Comparison of ENCODE assay signal across 22 mouse cellular contexts in genomic region chr15:96124397-96124796, GRCm38 (mm10).
"Had no signal": no experiment of that assay in that cellular context is flagged by ENCODE, and none has a peak within 500 bp of the region (broad histone marks: within the 10 kb centered on the region; RNA-seq: fewer than 3 reads in every experiment).

No protein-coding gene starts in this region.

- H3K4me3 ChIP-seq: kidney, embryonic 15.5 days; limb, embryonic 12.5 days; limb, embryonic 15.5 days; midbrain, embryonic 13.5 days; stomach, embryonic 15.5 days had no signal

- H3K36me3 ChIP-seq: kidney, embryonic 15.5 days; limb, embryonic 12.5 days; limb, embryonic 15.5 days; midbrain, embryonic 13.5 days; stomach, embryonic 15.5 days had no signal

- H3K4me2 ChIP-seq: kidney, embryonic 15.5 days; limb, embryonic 12.5 days; limb, embryonic 15.5 days; liver, embryonic 11.5 days; lung, embryonic 14.5 days; midbrain, embryonic 13.5 days; stomach, embryonic 15.5 days had no signal

- H3K9me3 ChIP-seq: kidney, embryonic 15.5 days; limb, embryonic 15.5 days; midbrain, embryonic 13.5 days; stomach, embryonic 15.5 days had no signal

- H3K27me3 ChIP-seq: kidney, embryonic 15.5 days; limb, embryonic 12.5 days; limb, embryonic 15.5 days; midbrain, embryonic 13.5 days; stomach, embryonic 15.5 days had no signal

- ATAC-seq: liver, postnatal 0 days; lung, postnatal 0 days had no signal

- H3K9ac ChIP-seq: kidney, embryonic 15.5 days; limb, embryonic 12.5 days; limb, embryonic 15.5 days; liver, embryonic 14.5 days; liver, postnatal 0 days; lung, embryonic 14.5 days; midbrain, embryonic 13.5 days; stomach, embryonic 15.5 days had no signal

- H3K27ac ChIP-seq: kidney, embryonic 15.5 days; limb, embryonic 12.5 days; limb, embryonic 15.5 days; liver, embryonic 14.5 days; macrophage; midbrain, embryonic 13.5 days; stomach, embryonic 15.5 days had no signal

- DNase-seq: kidney, adult 2 months; kidney, postnatal 10 days; kidney, postnatal 36 days; layer of hippocampus, postnatal 36 days; left cerebral cortex, postnatal 4 days; liver, postnatal 0 days; lung, embryonic 14.5 days; retina, postnatal 1 day; right cerebral cortex, postnatal 25 days; spleen, adult 18-20 months; thymus, adult 2 months; thymus, postnatal 14 days; thymus, postnatal 4 days had no signal

- H3K4me1 ChIP-seq: kidney, embryonic 15.5 days; limb, embryonic 12.5 days; limb, embryonic 15.5 days; stomach, embryonic 15.5 days had no signal
